Mouse (Mus musculus): Measurements from ENCODE around the gene Axin2.

- TF ChIP-seq CTCF (IDR thresholded peaks at IDR 0.05; ENCODE audit: low read depth) (no peak), EP300 (optimal IDR thresholded peaks at IDR 0.05) (no peak)
These were observed 16.1 kb downstream of the Axin2 start for GRCm38 (mm10) chr11:108936016-108936792.
